ENCODE assay signal across 41 mouse cellular contexts in the genomic region with DNA sequence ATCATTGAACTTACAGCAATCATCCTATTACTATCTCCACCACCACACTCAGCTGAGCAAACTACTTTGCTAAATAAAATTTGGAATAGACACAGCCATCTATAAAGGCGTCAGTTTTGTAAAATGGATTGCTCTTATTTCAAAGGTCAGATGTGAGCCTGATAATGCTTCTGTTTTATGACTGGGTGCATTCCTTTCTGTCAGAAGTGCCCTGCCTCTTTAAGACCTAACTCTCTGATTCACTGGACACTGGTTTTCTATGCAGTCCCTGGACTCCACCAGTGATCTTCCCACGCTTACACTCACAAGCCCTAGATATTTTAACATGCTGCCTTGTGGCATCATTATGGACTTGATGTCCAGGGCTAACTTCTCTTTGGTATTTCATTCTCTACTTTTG. TPM values are rescaled to one million over a fixed set of nuclear protein-coding genes. Genes with fewer than 3 reads are reported as not detected.
"Had no signal": no experiment of that assay in that cellular context is flagged by ENCODE, and none has a peak within 500 bp of the region (broad histone marks: within the 10 kb centered on the region; RNA-seq: fewer than 3 reads in every experiment).

No protein-coding gene starts in this region.

- H3K36me3 ChIP-seq: heart, embryonic 10.5 days; heart, embryonic 12.5 days; heart, embryonic 13.5 days; heart, embryonic 15.5 days; hindbrain, embryonic 10.5 days; hindbrain, embryonic 12.5 days; hindbrain, embryonic 13.5 days; hindbrain, embryonic 15.5 days; kidney, embryonic 15.5 days had no signal

- H3K4me2 ChIP-seq: heart, embryonic 11.5 days; heart, embryonic 12.5 days; heart, embryonic 13.5 days; heart, embryonic 15.5 days; hindbrain, embryonic 12.5 days; hindbrain, embryonic 13.5 days; hindbrain, embryonic 14.5 days; hindbrain, embryonic 15.5 days; kidney, embryonic 15.5 days had no signal

- H3K9me3 ChIP-seq: heart, embryonic 10.5 days; heart, embryonic 12.5 days; heart, embryonic 13.5 days; heart, embryonic 15.5 days; hindbrain, embryonic 10.5 days; hindbrain, embryonic 12.5 days; hindbrain, embryonic 13.5 days; hindbrain, embryonic 15.5 days; kidney, embryonic 15.5 days had no signal

- DNase-seq: heart, adult 18-20 months; heart, adult 2 months; heart, postnatal 10 days; heart, postnatal 14 days; heart, postnatal 36 days; heart, postnatal 4 days; kidney, adult 11 months; kidney, adult 18-20 months; kidney, adult 2 months; kidney, adult 9 months; kidney, postnatal 10 days; kidney, postnatal 14 days; kidney, postnatal 25 days; kidney, postnatal 36 days; kidney, postnatal 4 days; layer of hippocampus, adult 9-11 months; layer of hippocampus, postnatal 36 days had no signal

- H3K4me3 ChIP-seq: heart, adult 2 months; heart, embryonic 10.5 days; heart, embryonic 12.5 days; heart, embryonic 13.5 days; heart, embryonic 15.5 days; hindbrain, embryonic 10.5 days; hindbrain, embryonic 12.5 days; hindbrain, embryonic 13.5 days; hindbrain, embryonic 15.5 days; kidney, embryonic 15.5 days; layer of hippocampus, adult 2 months; left cerebral cortex, adult 2 months had no signal

- H3K27me3 ChIP-seq: heart, embryonic 12.5 days; heart, embryonic 13.5 days; heart, embryonic 15.5 days; hindbrain, embryonic 12.5 days; hindbrain, embryonic 13.5 days; hindbrain, embryonic 15.5 days; kidney, embryonic 15.5 days had no signal

- H3K9ac ChIP-seq: heart, embryonic 12.5 days; heart, embryonic 13.5 days; heart, embryonic 15.5 days; hindbrain, embryonic 12.5 days; hindbrain, embryonic 13.5 days; hindbrain, embryonic 14.5 days; hindbrain, embryonic 15.5 days; kidney, embryonic 15.5 days had no signal

- H3K4me1 ChIP-seq: heart, embryonic 10.5 days; heart, embryonic 12.5 days; heart, embryonic 13.5 days; heart, embryonic 15.5 days; hindbrain, embryonic 10.5 days; hindbrain, embryonic 12.5 days; hindbrain, embryonic 13.5 days; hindbrain, embryonic 15.5 days; kidney, embryonic 15.5 days had no signal

- H3K27ac ChIP-seq: heart, adult 2 months; heart, embryonic 10.5 days; heart, embryonic 13.5 days; heart, embryonic 15.5 days; hindbrain, embryonic 10.5 days; hindbrain, embryonic 12.5 days; hindbrain, embryonic 13.5 days; hindbrain, embryonic 14.5 days; hindbrain, embryonic 15.5 days; hindbrain, postnatal 0 days; kidney, embryonic 15.5 days; layer of hippocampus, adult 2 months; left cerebral cortex, adult 2 months had no signal

- ATAC-seq: hindbrain, embryonic 16.5 days; hindbrain, postnatal 0 days; inflammation-experienced regulatory T-cells, adult 6 months had no signal

RNA-seq across cellular contexts. Expression of a gene that starts 11.0 kb away (rescaled TPM):
- polyA plus RNA-seq: heart, adult 2 months; heart, embryonic 10.5 days; heart, embryonic 11.5 days; heart, embryonic 12.5 days; heart, embryonic 13.5 days; heart, embryonic 14.5 days; heart, embryonic 15.5 days; heart, embryonic 16.5 days; heart, postnatal 0 days; hindbrain, embryonic 10.5 days; hindbrain, embryonic 11.5 days; hindbrain, embryonic 12.5 days; hindbrain, embryonic 13.5 days; hindbrain, embryonic 14.5 days; hindbrain, embryonic 15.5 days; hindbrain, embryonic 16.5 days; hindbrain, postnatal 0 days; inflammation-experienced regulatory T-cells, adult 6 months; kidney, adult 2 months; kidney, embryonic 14.5 days; kidney, embryonic 15.5 days; kidney, embryonic 16.5 days; large intestine, adult 2 months had no signal

RNA-seq across cellular contexts. Expression of a gene that starts 22.6 kb away (rescaled TPM):
- polyA plus RNA-seq: heart, adult 2 months; heart, embryonic 10.5 days; heart, embryonic 11.5 days; heart, embryonic 12.5 days; heart, embryonic 13.5 days; heart, embryonic 14.5 days; heart, postnatal 0 days; hindbrain, embryonic 10.5 days; hindbrain, embryonic 11.5 days; hindbrain, embryonic 12.5 days; hindbrain, embryonic 13.5 days; hindbrain, embryonic 14.5 days; hindbrain, embryonic 15.5 days; hindbrain, embryonic 16.5 days; hindbrain, postnatal 0 days; inflammation-experienced regulatory T-cells, adult 6 months; intestine, embryonic 14.5 days; kidney, adult 2 months; kidney, embryonic 14.5 days; kidney, embryonic 15.5 days; kidney, embryonic 16.5 days; large intestine, adult 2 months had no signal
